Mouse (Mus musculus) stomach, postnatal 0 days (tissue): ENCODE data around the gene Mapk7.

Source experiments
- CTCF ChIP-seq: IDR thresholded peaks from 2 replicates; pipeline ENCODE4 v1.5.1; 2016; ENCODE audit warnings: antibody characterized with exemption, low read depth, mild to moderate bottlenecking, moderate library complexity
- EP300 ChIP-seq: optimal IDR thresholded peaks from 2 replicates; pipeline ENCODE3; 2016; ENCODE audit warnings: antibody characterized with exemption

- TF ChIP-seq CTCF, result no peak
- TF ChIP-seq EP300, result no peak
These were observed 46.9 kb downstream of the Mapk7 start for GRCm38 (mm10) chr11:61447296-61447695.
